Mouse (Mus musculus) intestine, embryonic 14.5 days (tissue): Measurements from ENCODE around the gene Cyb5r1. TPM values are rescaled to one million over a fixed set of nuclear protein-coding genes. Genes with fewer than 3 reads are reported as not detected.
A peak's percentile ranks its signal among the peaks of the same experiment; 100 is the strongest.
"Not testable (repeated sequence)": the region's sequence is repeated elsewhere in the genome, so short reads cannot be mapped to it uniquely, and the experiment has no call there.

Experiments used
- ATAC-seq: fragments of 200-750 bp; cut with Nextera tagmentation; replicated peaks from 2 replicates; pipeline ENCODE4 v1.8.0; 2017; ENCODE audit warnings: low read depth, moderate number of reproducible peaks, moderate TSS enrichment, moderate library complexity; ENCODE audit not compliant: low FRiP score, low TSS enrichment
- DNase-seq: peaks from one replicate; pipeline ENCODE4 v3.0.0-alpha.2; 2018; ENCODE audit warnings: low spot score
- H3K27ac ChIP-seq: fragments of 300-500 bp; sonication (generic); 2 replicates; pipeline ENCODE4 v1.5.1; 2014; ENCODE audit warnings: low read depth, mild to moderate bottlenecking, control low read depth
- H3K27me3 ChIP-seq: fragments of 300-500 bp; sonication (generic); replicated peaks from 2 replicates; pipeline ENCODE4 v1.6.1; 2014; ENCODE audit warnings: low read length, control low read depth; ENCODE audit not compliant: control insufficient read depth, insufficient read depth
- H3K36me3 ChIP-seq: fragments of 300-500 bp; sonication (generic); 2 replicates; pipeline ENCODE4 v1.6.1; 2014; ENCODE audit warnings: low read length, control low read depth; ENCODE audit not compliant: control insufficient read depth, insufficient read depth
- H3K4me1 ChIP-seq: fragments of 300-500 bp; sonication (generic); replicated peaks from 2 replicates; pipeline ENCODE4 v1.6.1; 2014; ENCODE audit warnings: low read length, control low read depth, mixed read lengths; ENCODE audit not compliant: control insufficient read depth, insufficient read depth
- H3K4me2 ChIP-seq: fragments of 300-500 bp; sonication (generic); 2 replicates; pipeline ENCODE4 v1.6.1; 2014; ENCODE audit warnings: low read length
- H3K4me3 ChIP-seq: fragments of 300-500 bp; sonication (generic); 2 replicates; pipeline ENCODE4 v1.5.1; 2014; ENCODE audit warnings: low read depth, low read length, control low read depth, mixed read lengths
- H3K9ac ChIP-seq: fragments of 300-500 bp; sonication (generic); 2 replicates; pipeline ENCODE4 v1.6.1; 2014; ENCODE audit warnings: mild to moderate bottlenecking, low read length
- H3K9me3 ChIP-seq: fragments of 300-500 bp; sonication (generic); 2 replicates; pipeline ENCODE4 v1.6.1; 2016; ENCODE audit warnings: low read length, control low read depth; ENCODE audit not compliant: control insufficient read depth
- whole genome bisulfite sequencing: fragments of 180-500 bp; shearing (Covaris S2); extraction: QIAGEN DNeasy Blood & Tissue Kit; methylation state at CpG from one replicate; pipeline ENCODE4 v1.1.7; 2014; 5-methylcytosine and 5-hydroxymethylcytosine counted together
- polyA plus RNA-seq: library from polyadenylated mRNA; unstranded; fragments of >200 nt; fragmentation: Nextera tagmentation; extraction: Ambion mirVana; gene quantifications from 2 replicates; pipeline ENCODE4 v1.2.1, GENCODE M21; 2014

Cyb5r1 gene
- polyA plus RNA-seq, 1 experiment from 2014 or later = 34.9 TPM

- H3K27ac ChIP-seq, H3K4me3 ChIP-seq, H3K4me2 ChIP-seq, ATAC-seq, H3K27me3 ChIP-seq, H3K9me3 ChIP-seq, H3K36me3 ChIP-seq, H3K9ac ChIP-seq, H3K4me1 ChIP-seq, DNase-seq: not testable (repeated sequence)
- WGBS = 86% methylated on average over 1 of the region's 1 CpGs
Observed at GRCm38 (mm10) chr1:134443288-134443687, 37.9 kb downstream of the Cyb5r1 start.

- Histone ChIP-seq H3K27ac (no peak overlapping the region), H3K4me1 (no peaks in the 10 kb centered on the region), H3K9ac (no peak overlapping the region), H3K9me3 (no peaks in the 10 kb centered on the region), H3K27me3 (no peaks in the 10 kb centered on the region), H3K4me3 (no peak overlapping the region), H3K4me2 (no peak overlapping the region), H3K36me3 (no peaks in the 10 kb centered on the region)
- DNase-seq (no peak), ATAC-seq (no peak)
- WGBS = 79% methylated on average over 2 of the region's 2 CpGs
Observed at GRCm38 (mm10) chr1:134445418-134445817, 40.1 kb downstream of the Cyb5r1 start.

- not testable (repeated sequence) for H3K4me1 ChIP-seq, H3K4me2 ChIP-seq, H3K9me3 ChIP-seq, ATAC-seq, H3K9ac ChIP-seq, H3K4me3 ChIP-seq, H3K27ac ChIP-seq, H3K27me3 ChIP-seq, H3K36me3 ChIP-seq, DNase-seq
- WGBS = 72% methylated on average over 3 of the region's 3 CpGs
Observed at GRCm38 (mm10) chr1:134448537-134448936, 43.2 kb downstream of the Cyb5r1 start.

- no peak overlapping the region for H3K4me2 ChIP-seq
- H3K27ac ChIP-seq = no peak overlapping the region
- H3K9ac ChIP-seq = no peak overlapping the region
- DNase-seq = no peak
- H3K36me3 ChIP-seq = no peaks in the 10 kb centered on the region
- H3K4me1 ChIP-seq = no peaks in the 10 kb centered on the region
- no peak overlapping the region for H3K4me3 ChIP-seq
- H3K9me3 ChIP-seq = no peaks in the 10 kb centered on the region
- no peak for ATAC-seq
- no peaks in the 10 kb centered on the region for H3K27me3 ChIP-seq
- WGBS = 78% methylated on average over 4 of the region's 4 CpGs
Observed at GRCm38 (mm10) chr1:134450201-134450600, 44.8 kb downstream of the Cyb5r1 start.

- no peak overlapping the region for H3K4me2 ChIP-seq
- ATAC-seq (no peak), DNase-seq (peak; percentile 56)
- H3K4me1 ChIP-seq = 0 out of 2 replicates have a peak, but pooled peaks cover 1% of the 10 kb centered on the region
- no peak overlapping the region for H3K27ac ChIP-seq
- whole genome bisulfite sequencing = 46% methylated on average over 3 of the region's 3 CpGs
- no peak overlapping the region for H3K4me3 ChIP-seq
- H3K27me3 ChIP-seq = no peaks in the 10 kb centered on the region
- no peaks in the 10 kb centered on the region for H3K9me3 ChIP-seq
- H3K9ac ChIP-seq = no peak overlapping the region
- H3K36me3 ChIP-seq = no peaks in the 10 kb centered on the region
Observed at GRCm38 (mm10) chr1:134450986-134451385, 45.6 kb downstream of the Cyb5r1 start.

GRCm38 (mm10) chr1:134454904-134455824, 49.8 kb downstream of the Cyb5r1 start, which contains the start of gene Klhl12:
Gene Klhl12 (plus strand): TSS chr1:134455531.
- Histone ChIP-seq H3K36me3 (peaks cover 13% of the 10 kb centered on the region), H3K27ac (peak within 1 kb of the TSS; percentile 74), H3K4me3 (peak within 1 kb of the TSS; percentile 95), H3K4me1 (peaks cover 7% of the 10 kb centered on the region; the same call in 1 of the 2 replicates), H3K9ac (peak within 1 kb of the TSS; percentile 89), H3K27me3 (no peaks in the 10 kb centered on the region), H3K4me2 (peak within 1 kb of the TSS; percentile 92), H3K9me3 (no peaks in the 10 kb centered on the region)
- ATAC-seq = peak; percentile 95
- WGBS = 1% methylated on average over 60 of the region's 61 CpGs
- peak; percentile 100 for DNase-seq

GRCm38 (mm10) chr1:134456060-134456459, 50.7 kb downstream of the Cyb5r1 start:
- Histone ChIP-seq H3K9ac (peak overlapping the region; percentile 89), H3K27me3 (no peaks in the 10 kb centered on the region), H3K4me3 (peak overlapping the region; percentile 95), H3K27ac (no peak overlapping the region), H3K9me3 (no peaks in the 10 kb centered on the region), H3K4me1 (peaks cover 7% of the 10 kb centered on the region; the same call in 1 of the 2 replicates), H3K36me3 (peaks cover 21% of the 10 kb centered on the region), H3K4me2 (peak overlapping the region; percentile 92)
- DNase-seq (no peak), ATAC-seq (no peak)
- 19% methylated on average over 5 of the region's 5 CpGs for WGBS

- DNase-seq (no peak), ATAC-seq (no peak)
- peaks cover 33% of the 10 kb centered on the region for H3K36me3 ChIP-seq
- H3K4me3 ChIP-seq = no peak overlapping the region
- 93% methylated on average over 7 of the region's 7 CpGs for WGBS
- no peak overlapping the region for H3K9ac ChIP-seq
- H3K4me2 ChIP-seq = no peak overlapping the region
- no peaks in the 10 kb centered on the region for H3K9me3 ChIP-seq
- peaks cover 7% of the 10 kb centered on the region; the same call in 1 of the 2 replicates for H3K4me1 ChIP-seq
- no peak overlapping the region for H3K27ac ChIP-seq
- no peaks in the 10 kb centered on the region for H3K27me3 ChIP-seq
Observed at GRCm38 (mm10) chr1:134458139-134458727, 52.9 kb downstream of the Cyb5r1 start.
